Mouse (Mus musculus) megakaryocyte progenitor cell, adult 5-6 weeks (primary cell): ENCODE measurements around the gene Mmd. TPM values are rescaled to one million over a fixed set of nuclear protein-coding genes. Genes with fewer than 3 reads are reported as not detected.
"Not testable (repeated sequence)": the region's sequence is repeated elsewhere in the genome, so short reads cannot be mapped to it uniquely, and the experiment has no call there.

Experiments
- ATAC-seq: replicated peaks from 2 replicates; pipeline ENCODE4 v1.8.0; 2016; ENCODE audit warnings: mild to moderate bottlenecking, moderate TSS enrichment, inconsistent platforms; ENCODE audit not compliant: poor library complexity
- total RNA-seq, 2 experiments: library from RNA; stranded (forward) in 1 of 2; stranded (reverse) in 1 of 2; fragments of 157-497, 149-512 nt in 1 of 2; fragments of 200-1000 nt in 1 of 2; gene quantifications; 2 replicates each; pipeline versions ENCODE4 v1.2.3 to v1.2.4; 2015 to 2017

Gene Mmd
- total RNA-seq, 2 experiments from 2014 or later: 17.7 to 19.0 TPM

DNA sequence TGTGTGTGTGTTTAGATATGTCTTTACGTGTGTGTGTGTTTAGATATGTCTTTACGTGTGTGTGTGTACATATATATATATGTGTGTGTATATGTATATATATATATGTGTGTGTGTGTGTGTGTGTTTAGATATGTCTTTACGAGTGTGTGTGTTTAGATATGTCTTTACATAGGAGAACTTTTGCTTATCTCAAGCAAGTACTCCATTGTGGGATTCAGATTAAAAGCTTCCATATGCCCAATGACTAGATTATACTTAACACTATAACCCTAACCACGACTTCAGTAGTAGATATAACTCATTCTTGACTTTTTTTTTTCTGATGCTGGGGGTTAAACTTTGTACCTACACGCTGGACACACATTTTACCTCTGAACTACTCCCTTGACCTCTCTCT, 30.8 kb downstream of the Mmd start:
- no peak for ATAC-seq

DNA sequence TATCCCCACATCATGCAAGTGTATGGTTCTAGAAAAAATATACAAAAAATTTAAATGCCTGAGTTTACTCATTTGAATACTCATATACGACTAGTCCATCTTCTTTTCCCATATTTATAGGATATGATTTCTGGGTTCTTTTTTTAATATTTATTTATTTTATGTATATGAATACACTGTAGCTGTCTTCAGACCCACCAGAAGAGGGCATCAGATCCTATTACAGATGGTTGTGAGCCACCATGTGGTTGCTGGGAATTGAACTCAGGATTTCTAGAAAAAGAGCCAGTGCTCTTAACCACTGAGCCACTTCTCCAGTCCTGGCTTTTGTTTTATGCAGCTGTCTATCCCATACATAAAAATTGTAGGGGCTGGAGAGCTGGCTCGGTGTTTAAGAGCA, 32.7 kb downstream of the Mmd start:
- not testable (repeated sequence) for ATAC-seq

- ATAC-seq: 0 out of 2 replicates have a peak, but pooled peaks have one; percentile 35
Observed at GRCm38 (mm10) chr11:90283159-90283558, 33.9 kb downstream of the Mmd start.

DNA sequence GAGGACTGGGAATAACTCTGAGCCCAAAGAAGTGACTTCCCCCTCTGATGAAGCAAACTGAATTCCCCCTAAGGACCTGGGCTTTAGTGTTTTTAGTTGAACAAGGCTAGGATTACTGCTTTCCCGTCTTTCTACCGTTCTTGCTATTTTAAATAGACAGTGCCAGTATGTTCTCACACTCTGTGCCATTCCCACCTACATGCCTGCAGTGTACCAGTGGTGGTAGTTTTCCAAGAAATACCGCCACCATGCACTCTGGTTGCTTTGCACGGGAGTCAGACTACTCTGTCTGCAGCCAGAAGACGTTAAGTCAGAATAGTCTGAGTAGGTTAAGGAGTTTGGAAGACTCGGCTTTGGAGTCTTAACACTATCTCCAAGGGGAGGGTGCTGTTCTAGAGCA, 34.3 kb downstream of the Mmd start:
- ATAC-seq: no peak

DNA sequence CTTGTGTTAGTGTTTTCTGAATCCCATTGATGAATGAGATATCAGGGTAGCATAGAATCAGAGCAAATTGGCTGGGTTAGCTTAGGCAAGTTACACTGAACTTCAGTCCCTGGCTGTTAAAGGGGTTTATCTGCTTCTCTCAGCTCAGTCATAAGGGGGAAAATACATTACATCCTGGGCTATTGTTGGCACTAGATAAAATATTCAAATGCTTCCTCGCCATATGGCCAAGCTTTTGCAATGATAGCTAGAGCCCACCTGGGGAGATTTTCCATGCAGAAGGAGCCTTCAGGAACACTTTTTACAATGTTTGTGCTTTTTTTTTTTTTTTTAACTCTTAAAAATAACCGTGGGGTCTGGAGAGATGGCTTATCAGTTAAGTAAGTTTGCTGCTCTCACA, 34.8 kb downstream of the Mmd start:
- ATAC-seq: no peak

GRCm38 (mm10) chr11:90284623-90285022, 35.4 kb downstream of the Mmd start:
- no peak for ATAC-seq

- ATAC-seq: no peak
Observed at GRCm38 (mm10) chr11:90286550-90287154, 37.4 kb downstream of the Mmd start.

DNA sequence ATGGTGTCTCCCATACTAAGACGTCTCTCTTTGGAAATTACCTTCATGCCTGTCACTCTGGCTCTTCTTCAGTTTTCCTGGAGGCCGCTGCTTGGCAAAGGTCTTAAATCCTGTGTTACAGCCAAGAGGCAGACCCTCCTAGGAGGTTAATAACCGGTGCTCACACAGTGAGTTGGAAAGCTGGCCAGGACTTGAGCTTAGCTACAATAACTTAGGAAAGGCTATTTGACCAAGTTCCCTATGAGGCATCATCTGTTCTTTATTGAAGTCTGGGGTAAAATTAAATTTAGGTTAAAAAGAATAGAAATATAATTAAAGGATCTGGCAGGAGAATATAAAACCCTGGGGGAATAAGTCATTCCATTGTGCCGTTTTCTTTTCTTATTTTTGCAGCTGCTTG, 41.9 kb downstream of the Mmd start:
- no peak for ATAC-seq

DNA sequence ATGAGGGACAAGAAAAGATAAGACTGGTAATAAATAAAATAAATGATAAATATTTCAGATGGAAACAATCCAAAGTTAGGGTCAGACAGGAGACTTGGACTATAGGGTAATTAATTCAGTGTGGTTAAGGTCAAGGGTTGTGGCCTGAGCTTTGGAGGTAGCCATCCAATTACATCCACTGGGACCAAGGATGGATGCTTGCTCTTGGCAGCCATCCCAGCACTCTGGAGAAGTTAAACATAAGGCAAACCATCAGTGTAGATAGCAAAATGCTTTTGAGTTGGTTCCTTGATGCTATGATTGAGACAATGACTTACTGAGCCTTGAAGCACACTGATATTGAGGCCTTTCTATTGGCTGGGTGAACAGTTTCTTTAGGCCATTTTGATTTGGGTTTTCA, 43.5 kb downstream of the Mmd start:
- no peak for ATAC-seq

DNA sequence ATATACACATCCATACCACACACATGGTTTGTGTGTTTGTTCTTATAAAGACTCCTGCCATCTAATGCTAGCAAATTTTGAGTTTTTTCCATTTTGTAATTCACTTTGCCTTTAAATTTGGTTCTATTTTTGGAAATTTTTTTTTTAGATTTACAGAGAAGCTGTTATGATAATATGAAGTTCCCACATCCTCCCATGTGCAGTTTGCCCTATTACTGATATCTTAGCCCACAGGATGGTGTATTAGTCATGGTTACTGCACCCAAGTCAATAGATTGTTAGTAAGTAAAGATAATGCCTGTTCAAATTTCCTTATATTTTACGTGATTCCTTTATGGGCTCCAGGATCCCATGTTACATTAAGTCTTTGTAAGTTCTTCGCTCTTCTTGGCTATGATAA, 45.4 kb downstream of the Mmd start:
- ATAC-seq: 0 out of 2 replicates have a peak, but pooled peaks have one; percentile 17

DNA sequence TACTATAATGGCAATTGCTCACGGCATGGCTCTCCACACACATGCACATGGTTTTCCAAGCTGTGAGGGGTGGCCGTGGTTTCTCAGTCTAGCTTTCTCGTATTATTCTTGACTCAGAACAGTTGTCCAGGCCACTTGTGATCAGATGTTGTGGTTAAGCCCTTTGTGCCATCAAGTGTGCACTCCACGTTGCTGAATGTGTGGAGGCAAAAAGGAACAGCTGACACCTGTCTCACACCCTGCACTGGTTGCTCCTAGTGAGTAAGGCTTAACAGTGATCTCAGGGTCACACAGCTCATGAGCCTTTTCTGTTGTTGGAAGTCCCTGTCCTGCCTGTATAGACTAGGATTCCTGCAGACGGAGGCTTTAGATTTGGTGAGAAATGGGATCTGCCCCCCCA, 56.8 kb downstream of the Mmd start:
- ATAC-seq: no peak

GRCm38 (mm10) chr11:90306993-90307392, 57.7 kb downstream of the Mmd start:
- peak; percentile 86 for ATAC-seq

- ATAC-seq: no peak
Observed at GRCm38 (mm10) chr11:90314606-90315005, 65.3 kb downstream of the Mmd start.

- ATAC-seq: peak; percentile 85
Observed at GRCm38 (mm10) chr11:90317482-90317881, 68.2 kb downstream of the Mmd start.

DNA sequence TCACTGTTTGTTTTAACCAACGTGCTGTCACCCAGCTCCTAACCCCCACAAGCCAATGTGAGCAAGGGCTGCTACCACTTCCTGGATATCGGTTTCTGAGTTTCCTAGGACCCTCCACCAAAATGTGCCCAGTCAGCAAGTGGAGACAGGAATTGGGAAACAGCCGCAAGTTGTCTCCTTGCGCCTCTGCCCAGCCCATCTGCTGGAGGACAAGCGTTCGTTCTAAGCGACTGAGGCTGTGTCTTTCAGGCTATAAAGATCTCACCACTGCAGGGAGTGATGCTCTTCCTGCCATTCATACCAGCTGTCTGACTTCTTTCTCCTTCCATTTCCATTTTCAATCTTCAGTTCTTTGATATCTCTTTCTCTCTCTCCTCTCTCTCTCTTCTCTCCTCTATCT, 71.7 kb downstream of the Mmd start:
- no peak for ATAC-seq

- no peak for ATAC-seq
Observed at GRCm38 (mm10) chr11:90324597-90324996, 75.3 kb downstream of the Mmd start.

DNA sequence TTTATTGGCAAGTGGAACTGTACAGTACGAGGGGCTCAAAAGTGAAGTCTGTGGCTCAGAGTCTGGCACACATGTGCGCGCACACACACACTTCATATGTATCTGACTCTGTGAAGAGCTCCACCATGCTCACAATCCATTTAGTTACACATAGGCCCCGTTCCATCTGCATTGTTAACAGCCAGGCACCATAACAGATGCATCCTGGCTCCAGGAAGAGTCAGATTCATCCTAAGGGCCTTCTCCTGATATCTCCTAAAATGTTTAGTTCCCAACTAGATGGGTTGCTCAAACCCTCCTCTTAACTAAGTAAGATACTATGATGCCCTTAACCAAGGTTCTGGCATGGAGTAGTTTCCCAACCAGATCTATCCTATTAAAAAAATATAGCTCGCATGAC, 76.9 kb downstream of the Mmd start:
- ATAC-seq: no peak

GRCm38 (mm10) chr11:90326836-90327235, 77.6 kb downstream of the Mmd start:
- ATAC-seq: no peak

Other genes starting within 250 kb of the Mmd start
- 14.3 and 17.8 TPM in 2 replicates for gene Pctp, start 246.6 kb upstream of the Mmd start, total RNA-seq (2015)
- gene Pctp, start 246.6 kb upstream of the Mmd start, total RNA-seq (2017): 24.9 and 25.4 TPM in 2 replicates
- gene Tmem100, start 219.1 kb upstream of the Mmd start, total RNA-seq (2015): 0.22 TPM in 1 of 2 replicates, not detected in the other
- gene Tmem100, start 219.1 kb upstream of the Mmd start, total RNA-seq (2017): 0.17 TPM in 1 of 2 replicates, not detected in the other
- gene Gm45716, start 61.8 kb upstream of the Mmd start, total RNA-seq (2015): 4.5 and 5.7 TPM in 2 replicates
- 7.0 and 12.2 TPM in 2 replicates for gene Gm45716, start 61.8 kb upstream of the Mmd start, total RNA-seq (2017)
- 17.7 and 20.0 TPM in 2 replicates for gene Hlf, start 141.4 kb downstream of the Mmd start, total RNA-seq (2015)
- 2.5 and 13.2 TPM in 2 replicates for gene Hlf, start 141.4 kb downstream of the Mmd start, total RNA-seq (2017)